Mouse (Mus musculus): ENCODE results near the gene Elmo1.
A peak's percentile ranks its signal among the peaks of the same experiment; 100 is the strongest.

The Elmo1 gene

GRCm38 (mm10) chr13:20173987-20174654 lies 83.7 kb downstream of the Elmo1 start:
- no peak for DNase-seq

GRCm38 (mm10) chr13:20174655-20175280 lies 84.4 kb downstream of the Elmo1 start:
- no peak for DNase-seq

GRCm38 (mm10) chr13:20180738-20181137 lies 90.3 kb downstream of the Elmo1 start:
- DNase-seq, result no peak

GRCm38 (mm10) chr13:20181321-20181720 lies 90.9 kb downstream of the Elmo1 start:
- DNase-seq, result no peak

- DNase-seq, result peak; percentile 17 to 20
These were observed 91.9 kb downstream of the Elmo1 start for GRCm38 (mm10) chr13:20182239-20182825.

- peak; percentile 61 to 71 for DNase-seq
These were observed 93.3 kb downstream of the Elmo1 start for GRCm38 (mm10) chr13:20183512-20184238.

- DNase-seq, result no peak
These were observed 94.0 kb downstream of the Elmo1 start for GRCm38 (mm10) chr13:20184239-20185033.

GRCm38 (mm10) chr13:20185034-20185846 lies 94.8 kb downstream of the Elmo1 start:
- DNase-seq, result no peak

- DNase-seq, result no peak
These were observed 95.4 kb downstream of the Elmo1 start for GRCm38 (mm10) chr13:20185847-20186213.

GRCm38 (mm10) chr13:20187647-20188046 lies 97.3 kb downstream of the Elmo1 start:
- no peak for DNase-seq

- DNase-seq, result peak in 1 of 2 experiments; percentile 23
These were observed 101.7 kb downstream of the Elmo1 start for GRCm38 (mm10) chr13:20192009-20192584.

- DNase-seq, result no peak
These were observed 110.2 kb downstream of the Elmo1 start for GRCm38 (mm10) chr13:20200582-20200981.

GRCm38 (mm10) chr13:20202617-20203016 lies 112.2 kb downstream of the Elmo1 start:
- no peak for DNase-seq

GRCm38 (mm10) chr13:20204165-20204564 lies 113.8 kb downstream of the Elmo1 start:
- no peak for DNase-seq

- no peak for DNase-seq
These were observed 114.8 kb downstream of the Elmo1 start for GRCm38 (mm10) chr13:20205007-20205745.

GRCm38 (mm10) chr13:20205746-20206145 lies 115.3 kb downstream of the Elmo1 start:
- DNase-seq, result no peak

- peak in 1 of 2 experiments; percentile 12 for DNase-seq
These were observed 116.7 kb downstream of the Elmo1 start for GRCm38 (mm10) chr13:20207126-20207525.

- peak in 1 of 2 experiments; percentile 4 for DNase-seq
These were observed 117.7 kb downstream of the Elmo1 start for GRCm38 (mm10) chr13:20207950-20208642.

- DNase-seq, result no peak
These were observed 118.5 kb downstream of the Elmo1 start for GRCm38 (mm10) chr13:20208867-20209266.

- DNase-seq, result no peak
These were observed 121.4 kb downstream of the Elmo1 start for GRCm38 (mm10) chr13:20211780-20212179.
